Mouse (Mus musculus) CH12.LX (cell line): ENCODE measurements around the gene Ildr1.

Experiments used
- EP300 ChIP-seq: IDR thresholded peaks from 2 replicates; pipeline ENCODE4 v1.6.1; 2011; ENCODE audit warnings: low read length, improper control_type of control experiment
- NELFE ChIP-seq: IDR thresholded peaks from 2 replicates; pipeline ENCODE4 v1.6.1; 2011; ENCODE audit warnings: low read depth, low read length, improper control_type of control experiment
- POLR2A ChIP-seq: IDR thresholded peaks from 2 replicates; pipeline ENCODE4 v1.6.1; 2011; ENCODE audit warnings: low read depth, mild to moderate bottlenecking, improper control_type of control experiment, low read length

- TF ChIP-seq NELFE (no peak), EP300 (no peak), POLR2A (no peak)
These were observed 17.0 kb downstream of the Ildr1 start for GRCm38 (mm10) chr16:36710794-36711193.
